Comparison of ENCODE assay signal across 9 mouse cellular contexts in the genomic region with DNA sequence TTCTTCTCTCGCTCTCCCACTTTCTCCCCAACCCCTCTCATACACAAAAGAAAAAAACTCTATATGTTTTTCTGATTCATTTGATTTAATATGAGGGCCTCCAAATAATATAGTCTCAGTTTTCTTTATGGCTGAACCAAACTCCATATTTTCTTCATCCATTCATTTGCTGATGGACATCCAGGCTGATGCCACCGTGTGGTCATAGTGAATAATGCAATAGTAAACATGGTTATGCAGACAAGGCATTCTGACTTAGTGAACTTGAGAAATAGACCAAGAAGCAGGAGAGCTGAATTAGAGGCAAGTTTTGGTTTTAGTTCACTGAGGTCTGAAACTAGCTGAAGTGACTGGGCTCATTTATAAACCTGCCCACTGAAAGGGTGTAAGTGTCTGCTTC. TPM values are rescaled to one million over a fixed set of nuclear protein-coding genes. Genes with fewer than 3 reads are reported as not detected.
DNase-seq lines count a peak whose midpoint lies in the region; ATAC-seq lines count a peak whose summit lies in the region.
"Had no signal": no experiment of that assay in that cellular context is flagged by ENCODE, and none has a peak within 500 bp of the region (broad histone marks: within the 10 kb centered on the region; RNA-seq: fewer than 3 reads in every experiment).

No protein-coding gene starts in this region.

- intact Hi-C loops in left cerebral cortex, postnatal 10 days (cut with DNase I) = no loop called here

- no peak overlapping the region for H3K9ac ChIP-seq in forebrain, embryonic 14.5 days (ENCODE audit: low read length)
- H3K9ac ChIP-seq in forebrain, embryonic 12.5 days = no peak overlapping the region
- H3K9ac ChIP-seq in midbrain, embryonic 11.5 days (ENCODE audit: low read length) = no peak overlapping the region
- no peak overlapping the region for H3K9ac ChIP-seq in midbrain, embryonic 13.5 days (replicated peaks)

- no peak overlapping the region for H3K27ac ChIP-seq in forebrain, embryonic 14.5 days (ENCODE audit: low read depth, low read length)
- no peak overlapping the region for H3K27ac ChIP-seq in forebrain, embryonic 12.5 days
- H3K27ac ChIP-seq in midbrain, embryonic 11.5 days (ENCODE audit: low read depth, low read length) = no peak overlapping the region
- H3K27ac ChIP-seq in midbrain, embryonic 13.5 days = no peak overlapping the region
- H3K27ac ChIP-seq: macrophage had no signal

- no peaks in the 10 kb centered on the region for H3K9me3 ChIP-seq in forebrain, embryonic 14.5 days (replicated peaks; ENCODE audit: control insufficient read depth, low read length)
- H3K9me3 ChIP-seq in forebrain, embryonic 12.5 days = no peaks in the 10 kb centered on the region
- no peaks in the 10 kb centered on the region for H3K9me3 ChIP-seq in midbrain, embryonic 11.5 days (ENCODE audit: control insufficient read depth, low read length)
- H3K9me3 ChIP-seq in midbrain, embryonic 13.5 days = no peaks in the 10 kb centered on the region

- no peak overlapping the region for H3K4me2 ChIP-seq in forebrain, embryonic 14.5 days (ENCODE audit: low read length)
- H3K4me2 ChIP-seq in forebrain, embryonic 12.5 days = no peak overlapping the region
- H3K4me2 ChIP-seq in midbrain, embryonic 11.5 days = no peak overlapping the region
- no peak overlapping the region for H3K4me2 ChIP-seq in midbrain, embryonic 13.5 days (replicated peaks)

- H3K36me3 ChIP-seq in forebrain, embryonic 14.5 days (ENCODE audit: control insufficient read depth, insufficient read depth, low read length) = no peaks in the 10 kb centered on the region
- no peaks in the 10 kb centered on the region for H3K36me3 ChIP-seq in forebrain, embryonic 12.5 days (replicated peaks)
- no peaks in the 10 kb centered on the region for H3K36me3 ChIP-seq in midbrain, embryonic 11.5 days (ENCODE audit: control insufficient read depth, insufficient read depth, low read length)
- no peaks in the 10 kb centered on the region for H3K36me3 ChIP-seq in midbrain, embryonic 13.5 days

- no peaks in the 10 kb centered on the region for H3K4me1 ChIP-seq in forebrain, embryonic 14.5 days (ENCODE audit: control insufficient read depth, insufficient read depth, low read length)
- no peaks in the 10 kb centered on the region for H3K4me1 ChIP-seq in forebrain, embryonic 12.5 days
- no peaks in the 10 kb centered on the region for H3K4me1 ChIP-seq in midbrain, embryonic 11.5 days (ENCODE audit: control insufficient read depth, insufficient read depth, low read length)
- H3K4me1 ChIP-seq in midbrain, embryonic 13.5 days (replicated peaks) = no peaks in the 10 kb centered on the region

- peak; percentile 73 for DNase-seq in forebrain, embryonic 14.5 days (ENCODE audit: low spot score)
- DNase-seq in midbrain, embryonic 11.5 days (ENCODE audit: low spot score, missing footprints) = peak; percentile 89
- DNase-seq in embryo, embryonic 10.5 days (ENCODE audit: low spot score) = peak; percentile 63
- DNase-seq in retina, postnatal 1 day = peak; percentile 69
- no peak for DNase-seq in yolk sac, embryonic 10.5 days (ENCODE audit: low spot score)
- DNase-seq in left cerebral cortex, postnatal 10 days (ENCODE audit: extremely low spot score in 1 of 2, low spot score in 2 of 2) = no peak

- 55% methylated on average over 2 of the region's 2 CpGs for WGBS in forebrain, embryonic 14.5 days
- 54% methylated on average over 2 of the region's 2 CpGs for WGBS in forebrain, embryonic 12.5 days
- WGBS in midbrain, embryonic 11.5 days = 58% methylated on average over 2 of the region's 2 CpGs
- 55% methylated on average over 2 of the region's 2 CpGs for WGBS in midbrain, embryonic 13.5 days

- no peak overlapping the region for H3K4me3 ChIP-seq in forebrain, embryonic 14.5 days (ENCODE audit: low read depth, low read length)
- no peak overlapping the region for H3K4me3 ChIP-seq in forebrain, embryonic 12.5 days (replicated peaks)
- no peak overlapping the region for H3K4me3 ChIP-seq in midbrain, embryonic 11.5 days (ENCODE audit: low read depth, low read length)
- H3K4me3 ChIP-seq in midbrain, embryonic 13.5 days (replicated peaks) = no peak overlapping the region

- H3K27me3 ChIP-seq in forebrain, embryonic 14.5 days (replicated peaks; ENCODE audit: control insufficient read depth, insufficient read depth, low read length) = no peaks in the 10 kb centered on the region
- no peaks in the 10 kb centered on the region for H3K27me3 ChIP-seq in forebrain, embryonic 12.5 days
- no peaks in the 10 kb centered on the region for H3K27me3 ChIP-seq in midbrain, embryonic 11.5 days (ENCODE audit: control insufficient read depth, insufficient read depth, low read length)
- H3K27me3 ChIP-seq in midbrain, embryonic 13.5 days = no peaks in the 10 kb centered on the region

- ATAC-seq in forebrain, embryonic 14.5 days = no peak
- no peak for ATAC-seq in forebrain, embryonic 12.5 days (ENCODE audit: low FRiP score)
- no peak for ATAC-seq in midbrain, embryonic 11.5 days (ENCODE audit: low FRiP score)
- no peak for ATAC-seq in midbrain, embryonic 13.5 days

RNA-seq across cellular contexts. Expression of a gene that starts 30.1 kb away (rescaled TPM):
- 30.9 and 34.9 TPM in 2 replicates for polyA plus RNA-seq in forebrain, embryonic 14.5 days (2014; fragmentation: Nextera tagmentation; extraction: Ambion mirVana)
- polyA plus RNA-seq in forebrain, embryonic 12.5 days (2016; fragmentation: Nextera tagmentation; extraction: Ambion mirVana) = 26.9 and 29.2 TPM in 2 replicates
- 22.0 and 24.7 TPM in 2 replicates for polyA plus RNA-seq in midbrain, embryonic 11.5 days (2014; fragmentation: Nextera tagmentation; extraction: Ambion mirVana)
- 24.3 and 26.2 TPM in 2 replicates for polyA plus RNA-seq in midbrain, embryonic 13.5 days (2015; fragmentation: Nextera tagmentation; extraction: Ambion mirVana)
- total RNA-seq in left cerebral cortex, postnatal 10 days (2021) = 10 to 100 TPM; 30.2 to 31.2 TPM

RNA-seq across cellular contexts. Expression of a gene that starts 30.6 kb away (rescaled TPM):
- 0.96 and 1.1 TPM in 2 replicates for polyA plus RNA-seq in forebrain, embryonic 14.5 days (2014; fragmentation: Nextera tagmentation; extraction: Ambion mirVana)
- 1.7 and 2.3 TPM in 2 replicates for polyA plus RNA-seq in forebrain, embryonic 12.5 days (2016; fragmentation: Nextera tagmentation; extraction: Ambion mirVana)
- 1.3 and 1.8 TPM in 2 replicates for polyA plus RNA-seq in midbrain, embryonic 11.5 days (2014; fragmentation: Nextera tagmentation; extraction: Ambion mirVana)
- 1.9 and 2.0 TPM in 2 replicates for polyA plus RNA-seq in midbrain, embryonic 13.5 days (2015; fragmentation: Nextera tagmentation; extraction: Ambion mirVana)
- total RNA-seq in left cerebral cortex, postnatal 10 days (2021) = 10 to 100 TPM in 1 of 2 experiments, 1 to 10 TPM in 1; 10.0 to 11.9 TPM

Comparison
In these comparisons a context has a peak if more than half of its experiments do, and no peak if none do; other contexts are left out.
1. DNase-seq: peak in forebrain, embryonic 14.5 days (single experiment), midbrain, embryonic 11.5 days (single experiment), embryo, embryonic 10.5 days (single experiment) and retina, postnatal 1 day (single experiment); none in yolk sac, embryonic 10.5 days (single experiment) and left cerebral cortex, postnatal 10 days (0 of 2).